Mouse (Mus musculus): ENCODE results near the gene Fam83c. TPM values are rescaled to one million over a fixed set of nuclear protein-coding genes. Genes with fewer than 3 reads are reported as not detected.

Fam83c gene
- polyA plus RNA-seq (2017; shearing (Covaris generic)) = not detected

GRCm38 (mm10) chr2:155834732-155835131, at the start of gene Fam83c:
Gene Fam83c, minus strand, starts transcription at chr2:155834854.

GRCm38 (mm10) chr2:155826630-155827424, 7.8 kb downstream of the Fam83c start, which contains the start of gene Eif6:
Gene Eif6, minus strand, starts transcription at chr2:155826925.

GRCm38 (mm10) chr2:155819392-155819448, 15.4 kb downstream of the Fam83c start, which contains the start of gene BC029722:
Gene BC029722, minus strand, starts transcription at chr2:155819426.

Other genes starting within 250 kb of the Fam83c start
- gene Gss, start 242.0 kb downstream of the Fam83c start, polyA plus RNA-seq (2017; shearing (Covaris generic)) = 10 to 100 TPM; 15.6 to 15.7 TPM
- gene Myh7b, start 223.6 kb downstream of the Fam83c start, polyA plus RNA-seq (2017; shearing (Covaris generic)) = under 1 TPM in 1 of 2 experiments, not detected in 1; 0.02 TPM
- gene Trpc4ap, start 142.5 kb downstream of the Fam83c start, polyA plus RNA-seq (2017; shearing (Covaris generic)) = 100 to 1,000 TPM; 208 to 271 TPM
- 10 to 100 TPM; 65.5 to 66.5 TPM for gene Edem2, start 105.4 kb downstream of the Fam83c start, polyA plus RNA-seq (2017; shearing (Covaris generic))
- gene Gm17581, start 99.0 kb downstream of the Fam83c start, polyA plus RNA-seq (2017; shearing (Covaris generic)) = not detected
- under 1 TPM; 0.36 to 0.87 TPM for gene Procr, start 83.7 kb downstream of the Fam83c start, polyA plus RNA-seq (2017; shearing (Covaris generic))
- under 1 TPM in 1 of 2 experiments, not detected in 1; 0.06 TPM for gene Mmp24, start 59.5 kb downstream of the Fam83c start, polyA plus RNA-seq (2017; shearing (Covaris generic))
- gene BC029722, start 15.4 kb downstream of the Fam83c start, polyA plus RNA-seq (2017; shearing (Covaris generic)) = 10 to 100 TPM; 44.9 to 51.3 TPM
- 100 to 1,000 TPM; 204 to 246 TPM for gene Eif6, start 7.9 kb downstream of the Fam83c start, polyA plus RNA-seq (2017; shearing (Covaris generic))
- 10 to 100 TPM; 26.6 to 30.4 TPM for gene Uqcc1, start 95.5 kb upstream of the Fam83c start, polyA plus RNA-seq (2017; shearing (Covaris generic))
- gene Gm15557, start 105.9 kb upstream of the Fam83c start, polyA plus RNA-seq (2017; shearing (Covaris generic)) = not detected
- gene Gdf5, start 110.5 kb upstream of the Fam83c start, polyA plus RNA-seq (2017; shearing (Covaris generic)) = not detected
- 10 to 100 TPM; 23.8 to 46.7 TPM for gene Cep250, start 121.6 kb upstream of the Fam83c start, polyA plus RNA-seq (2017; shearing (Covaris generic))
- gene 6430550D23Rik, start 173.1 kb upstream of the Fam83c start, polyA plus RNA-seq (2017; shearing (Covaris generic)) = 1 to 10 TPM; 1.4 to 2.1 TPM
- gene Ergic3, start 173.2 kb upstream of the Fam83c start, polyA plus RNA-seq (2017; shearing (Covaris generic)) = 100 to 1,000 TPM; 132 to 136 TPM
- gene Fer1l4, start 218.1 kb upstream of the Fam83c start, polyA plus RNA-seq (2017; shearing (Covaris generic)) = under 1 TPM in 1 of 2 experiments, not detected in 1; 0.11 TPM
- gene Spag4, start 230.3 kb upstream of the Fam83c start, polyA plus RNA-seq (2017; shearing (Covaris generic)) = under 1 TPM; 0.27 to 0.60 TPM